Comparison of ENCODE assay signal across 8 mouse cellular contexts in the genomic region with DNA sequence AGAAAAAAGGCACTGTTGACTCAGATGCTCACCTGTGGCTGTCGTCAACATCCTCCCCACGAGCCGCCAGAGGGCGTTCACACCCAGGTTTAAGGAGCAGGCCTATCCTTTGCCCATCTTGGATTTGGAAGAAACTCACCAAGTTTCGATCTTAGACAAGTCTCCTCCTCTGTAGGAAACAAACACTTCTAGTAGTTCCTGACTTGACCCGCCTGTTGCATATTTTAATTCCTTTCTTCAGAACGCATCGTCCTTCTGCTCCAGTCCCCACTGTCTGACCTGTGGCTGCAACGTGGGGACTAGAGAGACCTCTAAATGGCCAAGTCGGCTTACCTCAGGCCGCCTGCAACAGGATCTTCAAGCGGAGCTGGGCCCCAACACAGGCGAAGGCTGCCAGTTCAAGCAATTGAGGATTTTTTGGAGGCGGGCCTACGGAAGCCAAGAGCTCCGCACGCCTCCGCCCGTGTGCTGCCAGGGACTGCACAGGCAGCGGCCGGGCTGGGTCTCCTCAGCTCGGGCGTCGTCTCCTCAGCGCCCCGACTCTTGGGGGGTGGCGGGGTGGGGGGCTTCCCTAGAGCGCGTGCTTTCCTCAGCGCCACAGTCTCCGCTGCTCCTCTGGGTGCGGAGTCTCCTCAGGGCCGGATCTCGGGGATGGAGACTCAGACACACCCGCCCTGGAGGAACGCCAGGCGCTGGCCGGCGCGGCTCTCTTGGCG. TPM values are rescaled to one million over a fixed set of nuclear protein-coding genes. Genes with fewer than 3 reads are reported as not detected.
DNase-seq lines count a peak whose midpoint lies in the region; ATAC-seq lines count a peak whose summit lies in the region.

No protein-coding gene starts in this region.

- peak overlapping the region; percentile 88 for H3K9ac ChIP-seq in hindbrain, embryonic 14.5 days

- H3K36me3 ChIP-seq in hindbrain, embryonic 14.5 days (replicated peaks; ENCODE audit: control insufficient read depth, insufficient read depth): no peaks in the 10 kb centered on the region

- under 1% methylated on average over 39 of the region's 41 CpGs for WGBS in hindbrain, embryonic 14.5 days

- H3K4me2 ChIP-seq in hindbrain, embryonic 14.5 days (replicated peaks): peak overlapping the region; percentile 64

- H3K27ac ChIP-seq in hindbrain, embryonic 14.5 days: peak overlapping the region; percentile 86

- no peaks in the 10 kb centered on the region for H3K9me3 ChIP-seq in hindbrain, embryonic 14.5 days (ENCODE audit: control insufficient read depth, low read length)

- H3K4me1 ChIP-seq in hindbrain, embryonic 14.5 days (replicated peaks; ENCODE audit: control insufficient read depth, insufficient read depth, low read length): no peaks in the 10 kb centered on the region; the same call in 1 of the 2 replicates

- H3K4me3 ChIP-seq in hindbrain, embryonic 14.5 days (replicated peaks; ENCODE audit: low read length): peak overlapping the region; percentile 69

- no peaks in the 10 kb centered on the region for H3K27me3 ChIP-seq in hindbrain, embryonic 14.5 days (ENCODE audit: control insufficient read depth, insufficient read depth, low read length)

- peak; percentile 60 for ATAC-seq in activated CD4-positive, CD25-positive, alpha-beta regulatory T cell, adult 4 months
- peak; percentile 70 for ATAC-seq in hindbrain, embryonic 14.5 days (ENCODE audit: low FRiP score)

- DNase-seq in cerebellum, postnatal 25 days: peak; percentile 77 to 84
- peak; percentile 68 to 82 for DNase-seq in frontal cortex, postnatal 36 days (ENCODE audit: low spot score in 2 of 2)
- DNase-seq in hindbrain, embryonic 14.5 days (ENCODE audit: low spot score): peak; percentile 85
- peak; percentile 51 to 71 for DNase-seq in layer of hippocampus, postnatal 25 days (ENCODE audit: extremely low spot score in 1 of 2, low spot score in 1 of 2)
- peak; percentile 66 for DNase-seq in lung, postnatal 14 days
- peak; percentile 38 for DNase-seq in retina, adult 2 months (ENCODE audit: low read depth, low spot score)
- peak; percentile 61 to 62 for DNase-seq in thymus, postnatal 36 days

RNA-seq across cellular contexts. Expression of gene Dsel, which starts 0.5 kb away (rescaled TPM):
- polyA plus RNA-seq in activated CD4-positive, CD25-positive, alpha-beta regulatory T cell, adult 4 months (2017; shearing (Covaris generic)): 1 to 10 TPM; 1.9 to 2.2 TPM
- polyA plus RNA-seq in hindbrain, embryonic 14.5 days (2014; fragmentation: Nextera tagmentation; extraction: Ambion mirVana): 13.1 and 13.6 TPM in 2 replicates
- total RNA-seq in layer of hippocampus, postnatal 25 days (2021): 10 to 100 TPM; 23.1 to 24.1 TPM

Comparison
In these comparisons a context has a peak if more than half of its experiments do, and no peak if none do; other contexts are left out.
1. Peak in every context shown above with its lines: DNase-seq, ATAC-seq, H3K4me3 ChIP-seq and H3K27ac ChIP-seq.